Mouse (Mus musculus) gastrocnemius, adult 2 months (tissue): ENCODE results near the gene Fcer1g. TPM values are rescaled to one million over a fixed set of nuclear protein-coding genes. Genes with fewer than 3 reads are reported as not detected.

Experiments
- DNase-seq: peaks from one replicate; pipeline ENCODE4 v3.0.0; 2022
- H3K27ac ChIP-seq: fragments of 200-600 bp; 2 replicates; pipeline ENCODE4 v1.8.1; 2022; ENCODE audit warnings: mild to moderate bottlenecking
- H3K4me3 ChIP-seq: fragments of 200-600 bp; 2 replicates; pipeline ENCODE4 v1.8.1; 2022; ENCODE audit warnings: mild to moderate bottlenecking, moderate library complexity
- CTCF ChIP-seq: fragments of 200-600 bp; IDR thresholded peaks from 2 replicates; pipeline ENCODE4 v1.8.1; 2022; ENCODE audit warnings: antibody characterized with exemption, mild to moderate bottlenecking, moderate library complexity
- intact Hi-C: fragments of 180-260 bp; cut with DNase I; formaldehyde crosslinking; loops from one replicate; pipeline ENCODE4 v1.15.1; 2025
- total RNA-seq, 2 experiments: library from RNA; stranded (reverse); gene quantifications; 2 replicates each; pipeline ENCODE4 v1.2.3; 2021

Fcer1g gene
- total RNA-seq, 2 experiments from 2014 or later = 2.5 to 6.1 TPM

- no peak for TF ChIP-seq CTCF
- peak overlapping the region; percentile 58 for H3K4me3 ChIP-seq
- DNase-seq = no peak
- intact Hi-C loops = no loop called here
- H3K27ac ChIP-seq = peak overlapping the region; percentile 89
Measured at GRCm38 (mm10) chr1:171232800-171233730, 1.1 kb downstream of the Fcer1g start.

- no peak for TF ChIP-seq CTCF
- intact Hi-C loops = no loop called here
- Histone ChIP-seq H3K27ac (peak overlapping the region; percentile 89), H3K4me3 (peak overlapping the region; percentile 35)
- no peak for DNase-seq
Measured at GRCm38 (mm10) chr1:171232348-171232747, 1.8 kb downstream of the Fcer1g start.

- TF ChIP-seq CTCF = no peak
- no peak overlapping the region for H3K27ac ChIP-seq
- no peak for DNase-seq
- intact Hi-C loops = no loop called here
- peak overlapping the region; percentile 35 for H3K4me3 ChIP-seq
Measured at GRCm38 (mm10) chr1:171231844-171232243, 2.3 kb downstream of the Fcer1g start.

GRCm38 (mm10) chr1:171230215-171230614 lies 4.0 kb downstream of the Fcer1g start:
- no peak for TF ChIP-seq CTCF

GRCm38 (mm10) chr1:171229750-171230149 lies 4.4 kb downstream of the Fcer1g start:
- no peak for DNase-seq
- no peak overlapping the region for H3K27ac ChIP-seq
- H3K4me3 ChIP-seq = no peak overlapping the region
- no peak for TF ChIP-seq CTCF
- intact Hi-C loops = no loop called here

More at GRCm38 (mm10) chr1:171230215-171230614, 4.0 kb downstream of the Fcer1g start:
- Histone ChIP-seq H3K27ac (no peak overlapping the region), H3K4me3 (no peak overlapping the region)
- no peak for DNase-seq
- intact Hi-C loops = no loop called here

GRCm38 (mm10) chr1:171227879-171228278 lies 6.3 kb downstream of the Fcer1g start:
- intact Hi-C loops = no loop called here
- TF ChIP-seq CTCF = no peak

GRCm38 (mm10) chr1:171226780-171227179 lies 7.4 kb downstream of the Fcer1g start:
- no peak overlapping the region for H3K4me3 ChIP-seq
- no peak for DNase-seq
- H3K27ac ChIP-seq = no peak overlapping the region
- intact Hi-C loops = no loop called here
- TF ChIP-seq CTCF = no peak

More at GRCm38 (mm10) chr1:171227879-171228278, 6.3 kb downstream of the Fcer1g start:
- Histone ChIP-seq H3K27ac (no peak overlapping the region), H3K4me3 (no peak overlapping the region)
- no peak for DNase-seq

- intact Hi-C loops = no loop called here
- H3K27ac ChIP-seq = peak within 1 kb of the TSS; percentile 35; the same call in 1 of the 2 replicates
- H3K4me3 ChIP-seq = no peak within 1 kb of the TSS
- TF ChIP-seq CTCF = no peak
- DNase-seq = no peak
Measured at GRCm38 (mm10) chr1:171224857-171225256, 9.3 kb downstream of the Fcer1g start, which contains the start of gene Apoa2. TSS of gene Apoa2 (plus strand) at chr1:171225054.

GRCm38 (mm10) chr1:171223796-171224195 lies 10.4 kb downstream of the Fcer1g start:
- intact Hi-C loops = loop anchor here (2.0 kb wide), 2 partner anchors 15 to 33 kb away; no protein-coding TSS in a partner anchor
- Histone ChIP-seq H3K4me3 (no peak overlapping the region), H3K27ac (peak overlapping the region; percentile 35)
- no peak for TF ChIP-seq CTCF
- DNase-seq = no peak

- intact Hi-C loops = loop anchor here (2.0 kb wide), 2 partner anchors 16 to 34 kb away; no protein-coding TSS in a partner anchor
Measured at GRCm38 (mm10) chr1:171223168-171223567, 11.0 kb downstream of the Fcer1g start.

GRCm38 (mm10) chr1:171222238-171223155 lies 11.7 kb downstream of the Fcer1g start, which contains the start of gene Tomm40l:
TSS of gene Tomm40l (minus strand) at chr1:171222514.
- peak; percentile 95 for DNase-seq
- intact Hi-C loops = loop anchor here (1.0 to 2.0 kb wide), 4 partner anchors 16 to 106 kb away; no protein-coding TSS in a partner anchor
- Histone ChIP-seq H3K4me3 (peak within 1 kb of the TSS; percentile 88), H3K27ac (peak within 1 kb of the TSS; percentile 95)
- peak; percentile 83 for TF ChIP-seq CTCF

More at GRCm38 (mm10) chr1:171223168-171223567, 11.0 kb downstream of the Fcer1g start:
- H3K27ac ChIP-seq = peak overlapping the region; percentile 95
- DNase-seq = no peak
- H3K4me3 ChIP-seq = peak overlapping the region; percentile 78
- no peak for TF ChIP-seq CTCF
